8 mouse cellular contexts compared by ENCODE assay signal in genomic region chr9:40686421-40686899, GRCm38 (mm10). TPM values are rescaled to one million over a fixed set of nuclear protein-coding genes. Genes with fewer than 3 reads are reported as not detected.
A peak's percentile ranks its signal among the peaks of the same experiment; 100 is the strongest.
DNase-seq lines count a peak whose midpoint lies in the region; ATAC-seq and TF ChIP-seq lines count a peak whose summit lies in the region.

No protein-coding gene starts in this region.

- intact Hi-C loops in heart, postnatal 14 days (cut with DNase I), result no loop called here

- H3K9me3 ChIP-seq in kidney, postnatal 0 days (replicated peaks; ENCODE audit: low read length), result no peaks in the 10 kb centered on the region
- H3K9me3 ChIP-seq in ES-E14 (ENCODE audit: control insufficient read depth, insufficient read depth, low read depth, low read length), result no peaks in the 10 kb centered on the region
- H3K9me3 ChIP-seq in embryonic facial prominence, embryonic 10.5 days, result no peaks in the 10 kb centered on the region
- no peaks in the 10 kb centered on the region for H3K9me3 ChIP-seq in liver, embryonic 16.5 days (replicated peaks; ENCODE audit: control insufficient read depth, low read length)

- H3K4me2 ChIP-seq in kidney, postnatal 0 days (ENCODE audit: low read length), result peak overlapping the region; percentile 92
- H3K4me2 ChIP-seq in liver, embryonic 16.5 days (ENCODE audit: low read depth, low read length), result peak overlapping the region; percentile 66

- peaks cover 5% of the 10 kb centered on the region for H3K4me1 ChIP-seq in kidney, postnatal 0 days (replicated peaks; ENCODE audit: insufficient read depth, low read length)
- no peaks in the 10 kb centered on the region for H3K4me1 ChIP-seq in ES-E14 (ENCODE audit: control insufficient read depth in 2 of 2, insufficient read depth in 2 of 2, low read length in 2 of 2, poor library complexity in 1 of 2)
- H3K4me1 ChIP-seq in embryonic facial prominence, embryonic 10.5 days, result peaks cover 59% of the 10 kb centered on the region
- H3K4me1 ChIP-seq in liver, embryonic 16.5 days (ENCODE audit: control insufficient read depth, low read depth, low read length), result no peaks in the 10 kb centered on the region

- H3K27me3 ChIP-seq in kidney, postnatal 0 days (ENCODE audit: insufficient read depth, low read length), result no peaks in the 10 kb centered on the region
- H3K27me3 ChIP-seq in embryonic facial prominence, embryonic 10.5 days (replicated peaks; ENCODE audit: low read depth, poor library complexity, severe bottlenecking), result peaks cover 41% of the 10 kb centered on the region
- peaks cover 30% of the 10 kb centered on the region for H3K27me3 ChIP-seq in liver, embryonic 16.5 days (ENCODE audit: control insufficient read depth, insufficient read depth, low read depth, low read length)

- no peaks in the 10 kb centered on the region for H3K36me3 ChIP-seq in kidney, postnatal 0 days (ENCODE audit: insufficient read depth, low read length)
- no peaks in the 10 kb centered on the region for H3K36me3 ChIP-seq in ES-E14 (ENCODE audit: control insufficient read depth, insufficient read depth, low read length, poor library complexity, severe bottlenecking)
- no peaks in the 10 kb centered on the region for H3K36me3 ChIP-seq in embryonic facial prominence, embryonic 10.5 days (replicated peaks)
- H3K36me3 ChIP-seq in liver, embryonic 16.5 days (ENCODE audit: control insufficient read depth, insufficient read depth), result no peaks in the 10 kb centered on the region

- DNase-seq in kidney, postnatal 0 days (ENCODE audit: low spot score), result peak; percentile 51
- DNase-seq in kidney, adult 8-10 months, result no peak
- DNase-seq in ES-E14 (ENCODE audit: low read depth, low spot score), result no peak
- peak; percentile 82 for DNase-seq in embryonic facial prominence, embryonic 10.5 days (ENCODE audit: low spot score)
- DNase-seq in heart, postnatal 14 days, result peak; percentile 27 to 37
- peak; percentile 54 for DNase-seq in testis, postnatal 10 days (ENCODE audit: low spot score)

- peak; percentile 12; the same call in 1 of the 2 replicates for ATAC-seq in kidney, postnatal 0 days (replicated peaks; ENCODE audit: low FRiP score, low read depth)
- no peak for ATAC-seq in liver, embryonic 16.5 days (ENCODE audit: low read depth)
- ATAC-seq in monocyte, adult 5-6 weeks (replicated peaks; ENCODE audit: insufficient number of reproducible peaks, low FRiP score, low TSS enrichment, poor library complexity, severe bottlenecking), result no peak

- H3K4me3 ChIP-seq in kidney, postnatal 0 days (replicated peaks; ENCODE audit: low read depth, low read length), result peak overlapping the region; percentile 70
- peak overlapping the region; percentile 65 to 71 for H3K4me3 ChIP-seq in ES-E14 (ENCODE audit: insufficient read depth in 1 of 2, low read depth in 1 of 2, low read length in 2 of 2, poor library complexity in 1 of 2, severe bottlenecking in 1 of 2)
- H3K4me3 ChIP-seq in embryonic facial prominence, embryonic 10.5 days, result peak overlapping the region; percentile 92
- H3K4me3 ChIP-seq in liver, embryonic 16.5 days (ENCODE audit: low read depth, low read length), result peak overlapping the region; percentile 54

- TF ChIP-seq CTCF in kidney, postnatal 0 days (IDR thresholded peaks at IDR 0.05; ENCODE audit: low read depth), result peak; percentile 0

- H3K9ac ChIP-seq in kidney, postnatal 0 days (ENCODE audit: low read depth, low read length), result peak overlapping the region; percentile 73
- H3K9ac ChIP-seq in ES-E14 (ENCODE audit: insufficient read depth, low read depth, low read length, poor library complexity, severe bottlenecking), result peak overlapping the region; percentile 1
- H3K9ac ChIP-seq in liver, embryonic 16.5 days (ENCODE audit: low read depth, low read length), result no peak overlapping the region

- WGBS in kidney, postnatal 0 days, result 1% methylated on average over 23 of the region's 23 CpGs
- WGBS in embryonic facial prominence, embryonic 10.5 days, result under 1% methylated on average over 23 of the region's 23 CpGs
- WGBS in liver, embryonic 16.5 days (ENCODE audit: insufficient replicate concordance), result 2% methylated on average over 23 of the region's 23 CpGs

- peak overlapping the region; percentile 81; the same call in 1 of the 2 replicates for H3K27ac ChIP-seq in kidney, postnatal 0 days
- no peak overlapping the region for H3K27ac ChIP-seq in ES-E14 (ENCODE audit: insufficient read depth, low read depth, low read length, poor library complexity, severe bottlenecking)
- peak overlapping the region; percentile 99 for H3K27ac ChIP-seq in embryonic facial prominence, embryonic 10.5 days (replicated peaks)
- H3K27ac ChIP-seq in liver, embryonic 16.5 days (ENCODE audit: low read length), result no peak overlapping the region

- in situ Hi-C loops in ES-E14 (cut with MboI; ENCODE audit: low sequenced_read_pairs in 2 of 2, unreplicated experiment in 2 of 2), result no loop called here

TF ChIP-seq in ES-E14, 5 proteins besides CTCF, POLR2A, EP300 and RAD21:
- TF ChIP-seq ZNF384 (IDR thresholded peaks at IDR 0.05; ENCODE audit: low read depth, low read length) (no peak), HCFC1 (IDR thresholded peaks at IDR 0.05; ENCODE audit: borderline replicate concordance, insufficient read depth, low read length) (no peak), CHD2 (IDR thresholded peaks at IDR 0.05; ENCODE audit: low read depth, low read length) (no peak), ZC3H11A (IDR thresholded peaks at IDR 0.05; ENCODE audit: borderline replicate concordance, low read depth, low read length) (no peak), MAFK (IDR thresholded peaks at IDR 0.05; ENCODE audit: insufficient read depth, low read depth, low read length) (no peak)

RNA-seq across cellular contexts. Expression of gene Clmp, which starts 0.7 kb away (rescaled TPM):
- polyA plus RNA-seq in kidney, postnatal 0 days (2015; fragmentation: Nextera tagmentation; extraction: Ambion mirVana), result 23.6 and 26.2 TPM in 2 replicates
- total RNA-seq in ES-E14 (2012; rRNA removed), result 1.7 and 2.3 TPM in 2 replicates
- 35.5 and 45.6 TPM in 2 replicates for polyA plus RNA-seq in embryonic facial prominence, embryonic 10.5 days (2016; fragmentation: Nextera tagmentation; extraction: Ambion mirVana)
- 1 to 10 TPM; 4.2 to 6.0 TPM for total RNA-seq in heart, postnatal 14 days (2021)
- polyA plus RNA-seq in liver, embryonic 16.5 days (2015; fragmentation: Nextera tagmentation; extraction: Ambion mirVana), result 0.61 and 1.2 TPM in 2 replicates
- 0.10 to 0.29 TPM in 2 of 3 replicates, not detected in the other for total RNA-seq in monocyte, adult 5-6 weeks (2017)

RNA-seq across cellular contexts. Expression of gene Gm21915, which starts 16.0 kb away (rescaled TPM):
- not detected in 2 replicates for polyA plus RNA-seq in kidney, postnatal 0 days (2015; fragmentation: Nextera tagmentation; extraction: Ambion mirVana)
- total RNA-seq in ES-E14 (2012; rRNA removed), result 0.71 TPM in 1 of 2 replicates, not detected in the other
- polyA plus RNA-seq in embryonic facial prominence, embryonic 10.5 days (2016; fragmentation: Nextera tagmentation; extraction: Ambion mirVana), result not detected in 2 replicates
- total RNA-seq in heart, postnatal 14 days (2021), result not detected
- not detected in 2 replicates for polyA plus RNA-seq in liver, embryonic 16.5 days (2015; fragmentation: Nextera tagmentation; extraction: Ambion mirVana)
- not detected in 3 replicates for total RNA-seq in monocyte, adult 5-6 weeks (2017)

Comparison
In these comparisons a context has a peak if more than half of its experiments do, and no peak if none do; other contexts are left out.
1. DNase-seq: peak in kidney, postnatal 0 days (single experiment), embryonic facial prominence, embryonic 10.5 days (single experiment), heart, postnatal 14 days (2 of 2) and testis, postnatal 10 days (single experiment); none in kidney, adult 8-10 months (0 of 2) and ES-E14 (single experiment).
2. H3K27ac ChIP-seq: peak in kidney, postnatal 0 days (single experiment) and embryonic facial prominence, embryonic 10.5 days (single experiment); none in ES-E14 (single experiment) and liver, embryonic 16.5 days (single experiment).
3. Peak in every context shown above with its lines, with median percentiles within 50 percentile points of each other: H3K4me3 ChIP-seq.